Mouse (Mus musculus) lung, embryonic 15.5 days (tissue): ENCODE results near the gene Nup50. TPM values are rescaled to one million over a fixed set of nuclear protein-coding genes. Genes with fewer than 3 reads are reported as not detected.

Experiments
- ATAC-seq: fragments of 200-750 bp; cut with Nextera tagmentation; 2 replicates; pipeline ENCODE4 v1.8.0; 2017; ENCODE audit warnings: moderate number of reproducible peaks, borderline replicate concordance; ENCODE audit not compliant: low FRiP score, low TSS enrichment; ENCODE audit errors: extremely low read depth
- H3K27ac ChIP-seq: fragments of 300-500 bp; sonication (generic); 2 replicates; pipeline ENCODE4 v1.5.1; 2015; ENCODE audit warnings: moderate library complexity, mild to moderate bottlenecking, inconsistent platforms
- H3K27me3 ChIP-seq: fragments of 300-500 bp; sonication (generic); 2 replicates; pipeline ENCODE4 v1.6.1; 2015; ENCODE audit warnings: inconsistent platforms
- H3K36me3 ChIP-seq: fragments of 300-500 bp; sonication (generic); 2 replicates; pipeline ENCODE4 v1.6.1; 2015; ENCODE audit warnings: inconsistent platforms
- H3K4me1 ChIP-seq: fragments of 300-500 bp; sonication (generic); 2 replicates; pipeline ENCODE4 v1.6.1; 2015; ENCODE audit warnings: inconsistent platforms
- H3K4me2 ChIP-seq: fragments of 300-500 bp; sonication (generic); 2 replicates; pipeline ENCODE4 v1.6.1; 2015; ENCODE audit warnings: inconsistent platforms, mild to moderate bottlenecking, moderate library complexity
- H3K4me3 ChIP-seq: fragments of 300-500 bp; sonication (generic); 2 replicates; pipeline ENCODE4 v1.5.1; 2015; ENCODE audit warnings: mild to moderate bottlenecking, inconsistent platforms
- H3K9ac ChIP-seq: fragments of 300-500 bp; sonication (generic); 2 replicates; pipeline ENCODE4 v1.6.1; 2015; ENCODE audit warnings: inconsistent platforms
- H3K9me3 ChIP-seq: fragments of 300-500 bp; sonication (generic); 2 replicates; pipeline ENCODE4 v1.6.1; 2016; ENCODE audit warnings: inconsistent platforms
- WGBS: fragments of 180-500 bp; shearing (Covaris S2); methylation state at CpG from one replicate; pipeline ENCODE4 v1.1.7; 2015; 5-methylcytosine and 5-hydroxymethylcytosine counted together
- polyA plus RNA-seq: library from polyadenylated mRNA; unstranded; fragments of >200 nt; fragmentation: Nextera tagmentation; extraction: Ambion mirVana; gene quantifications from 2 replicates; pipeline ENCODE4 v1.2.1, GENCODE M21; 2015

Gene Nup50
- polyA plus RNA-seq, 1 experiment from 2014 or later = 39.8 TPM

DNA sequence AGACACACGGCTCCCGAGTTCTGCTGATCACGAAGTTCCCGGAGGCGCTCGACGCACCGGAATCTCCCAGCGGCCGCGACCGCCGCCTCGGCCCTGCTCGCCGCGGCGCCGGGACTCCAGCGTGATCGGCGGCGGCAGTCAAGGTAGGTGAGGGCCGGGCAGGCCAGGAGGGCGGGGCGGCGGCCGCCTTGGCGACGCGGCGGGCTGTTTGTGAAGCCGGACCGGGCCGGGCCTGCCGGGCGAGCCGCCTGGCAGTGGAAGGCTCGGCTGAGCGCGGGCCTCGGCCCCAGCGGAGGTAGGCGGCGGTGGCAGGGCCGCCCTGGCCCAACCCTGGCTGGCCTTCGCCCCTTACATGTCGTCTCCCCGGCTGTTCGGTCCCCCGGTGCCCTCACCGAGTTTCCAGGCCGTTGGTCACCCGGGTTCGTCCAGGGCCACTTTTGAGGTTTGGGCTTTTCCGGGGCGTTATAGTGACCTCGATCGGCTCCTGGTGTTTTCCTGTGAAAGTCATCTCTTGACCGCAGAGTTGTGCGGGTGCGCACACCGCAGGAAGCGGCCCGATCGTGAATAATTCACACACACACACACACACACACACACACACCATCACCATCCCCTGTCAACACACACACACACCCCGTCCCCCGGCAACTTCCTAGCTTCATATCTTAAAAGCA is 434 bp downstream of the Nup50 start:
- Histone ChIP-seq H3K9ac (peak overlapping the region; percentile 96), H3K27me3 (no peaks in the 10 kb centered on the region), H3K27ac (peak overlapping the region; percentile 97), H3K36me3 (peaks cover 14% of the 10 kb centered on the region), H3K4me2 (peak overlapping the region; percentile 68), H3K4me3 (peak overlapping the region; percentile 89), H3K9me3 (no peaks in the 10 kb centered on the region), H3K4me1 (peaks cover 28% of the 10 kb centered on the region)
- WGBS = under 1% methylated on average over 67 of the region's 68 CpGs
- peak; percentile 83 for ATAC-seq

DNA sequence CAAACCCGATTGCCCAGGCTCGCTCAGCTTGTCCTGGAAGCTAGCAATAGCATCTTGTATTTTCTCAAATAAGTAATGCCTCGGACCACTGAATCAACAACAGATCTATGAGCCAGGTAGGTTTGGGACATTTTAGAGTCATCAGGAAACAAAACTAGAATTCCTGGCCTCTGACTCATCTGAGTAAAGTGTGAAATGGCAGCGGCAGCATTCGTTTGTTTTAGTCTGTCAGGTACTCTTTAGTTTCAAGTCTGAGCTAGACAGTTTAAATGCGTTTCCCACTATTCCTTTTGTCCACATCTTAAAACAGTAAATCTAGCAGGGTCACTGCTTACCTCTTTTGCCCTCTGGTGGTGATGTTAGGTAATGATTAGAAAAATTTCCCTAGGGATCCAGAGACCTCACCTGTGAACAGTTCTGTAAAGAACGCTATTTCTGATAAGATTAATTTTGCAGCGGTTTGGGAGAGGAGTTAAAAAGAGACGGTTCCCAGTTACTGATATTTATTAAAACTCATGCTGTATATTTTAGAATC is 1.6 kb downstream of the Nup50 start:
- WGBS = 4% methylated on average over 9 of the region's 9 CpGs
- Histone ChIP-seq H3K27me3 (no peaks in the 10 kb centered on the region), H3K36me3 (peaks cover 26% of the 10 kb centered on the region), H3K27ac (peak overlapping the region; percentile 46), H3K9me3 (no peaks in the 10 kb centered on the region), H3K4me3 (peak overlapping the region; percentile 89), H3K4me1 (peaks cover 28% of the 10 kb centered on the region), H3K4me2 (peak overlapping the region; percentile 68), H3K9ac (peak overlapping the region; percentile 96)
- no peak for ATAC-seq

DNA sequence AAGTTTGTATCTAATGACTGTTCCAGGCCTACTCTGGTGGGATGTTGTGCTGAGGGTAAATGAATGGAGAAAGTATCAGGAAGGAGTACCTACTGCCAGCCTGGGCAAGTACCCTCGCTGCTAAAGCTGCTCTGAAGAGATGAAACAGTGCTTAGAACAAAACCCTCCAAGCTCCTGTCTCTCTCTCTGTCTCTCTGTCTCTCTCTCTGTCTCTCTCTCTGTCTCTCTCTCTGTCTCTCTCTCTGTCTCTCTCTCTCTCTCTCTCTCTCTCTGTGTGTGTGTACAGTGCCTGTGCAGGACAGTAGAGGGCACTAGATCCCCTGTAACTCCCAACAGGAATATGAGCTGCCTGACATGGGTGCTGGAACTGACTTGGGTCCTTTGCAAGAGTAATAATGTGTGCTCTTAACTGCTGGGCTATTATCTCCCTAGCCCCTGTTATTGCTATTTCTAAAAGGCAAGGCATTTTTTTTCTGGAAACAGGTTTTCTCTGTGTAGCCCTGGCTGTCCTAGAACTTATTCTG is 2.3 kb downstream of the Nup50 start:
- peaks cover 28% of the 10 kb centered on the region for H3K4me1 ChIP-seq
- no peaks in the 10 kb centered on the region for H3K9me3 ChIP-seq
- peaks cover 34% of the 10 kb centered on the region for H3K36me3 ChIP-seq
- no peak overlapping the region for H3K4me3 ChIP-seq
- no peaks in the 10 kb centered on the region for H3K27me3 ChIP-seq
- H3K27ac ChIP-seq = no peak overlapping the region
- no peak for ATAC-seq
- peak overlapping the region; percentile 68 for H3K4me2 ChIP-seq
- H3K9ac ChIP-seq = no peak overlapping the region
- WGBS = 68% methylated on average over 1 of the region's 1 CpGs

- Histone ChIP-seq H3K4me3 (no peak overlapping the region), H3K27ac (no peak overlapping the region), H3K36me3 (peaks cover 97% of the 10 kb centered on the region), H3K9ac (no peak overlapping the region), H3K27me3 (no peaks in the 10 kb centered on the region), H3K9me3 (no peaks in the 10 kb centered on the region), H3K4me2 (no peak overlapping the region), H3K4me1 (no peaks in the 10 kb centered on the region)
- WGBS = 49% methylated on average over 5 of the region's 5 CpGs
- no peak for ATAC-seq
Measured at GRCm38 (mm10) chr15:84932351-84932750, 9.1 kb downstream of the Nup50 start.

DNA sequence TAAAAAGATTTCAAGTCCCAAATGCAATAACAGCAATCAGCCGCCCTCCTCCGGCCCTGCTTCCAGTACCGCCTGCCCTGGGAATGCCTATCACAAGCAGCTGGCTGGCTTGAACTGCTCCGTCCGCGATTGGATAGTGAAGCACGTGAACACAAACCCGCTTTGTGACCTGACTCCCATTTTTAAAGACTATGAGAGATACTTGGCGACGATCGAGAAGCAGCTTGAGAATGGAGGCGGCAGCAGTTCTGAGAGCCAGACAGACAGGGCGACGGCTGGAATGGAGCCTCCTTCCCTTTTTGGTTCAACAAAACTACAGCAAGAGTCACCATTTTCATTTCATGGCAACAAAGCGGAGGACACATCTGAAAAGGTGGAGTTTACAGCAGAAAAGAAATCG is 11.7 kb downstream of the Nup50 start:
- no peaks in the 10 kb centered on the region for H3K4me1 ChIP-seq
- H3K36me3 ChIP-seq = peaks cover 97% of the 10 kb centered on the region
- H3K27me3 ChIP-seq = no peaks in the 10 kb centered on the region
- H3K4me2 ChIP-seq = no peak overlapping the region
- no peak overlapping the region for H3K27ac ChIP-seq
- no peak overlapping the region for H3K9ac ChIP-seq
- H3K9me3 ChIP-seq = no peaks in the 10 kb centered on the region
- H3K4me3 ChIP-seq = no peak overlapping the region
- no peak for ATAC-seq
- 76% methylated on average over 16 of the region's 16 CpGs for WGBS

DNA sequence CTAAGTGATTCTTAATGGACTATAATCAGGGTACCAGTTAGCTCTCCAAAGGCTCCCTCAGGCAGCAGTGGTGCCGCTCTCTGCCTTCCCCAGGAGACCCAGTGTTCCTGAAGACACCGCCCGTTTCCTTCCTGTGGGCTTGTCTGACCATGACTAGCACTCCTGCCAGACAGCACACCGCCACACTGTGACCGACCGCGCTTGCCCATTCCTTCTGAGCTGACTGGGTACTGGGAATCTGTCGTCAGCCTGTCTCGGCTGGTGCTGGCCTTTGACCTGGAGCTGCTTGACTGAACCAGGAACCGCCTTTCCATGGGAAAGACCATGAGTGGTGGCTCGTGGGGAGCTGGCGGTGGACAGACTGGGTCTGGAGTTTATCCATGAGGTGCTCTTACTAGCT is 16.9 kb downstream of the Nup50 start:
- no peaks in the 10 kb centered on the region for H3K9me3 ChIP-seq
- no peak overlapping the region for H3K4me3 ChIP-seq
- WGBS = 52% methylated on average over 12 of the region's 12 CpGs
- no peak for ATAC-seq
- no peak overlapping the region for H3K9ac ChIP-seq
- no peak overlapping the region for H3K4me2 ChIP-seq
- peaks cover 71% of the 10 kb centered on the region for H3K36me3 ChIP-seq
- no peaks in the 10 kb centered on the region for H3K27me3 ChIP-seq
- H3K27ac ChIP-seq = no peak overlapping the region
- no peaks in the 10 kb centered on the region for H3K4me1 ChIP-seq

GRCm38 (mm10) chr15:84942647-84943285 is 19.6 kb downstream of the Nup50 start:
- H3K4me2 ChIP-seq = no peak overlapping the region
- H3K4me1 ChIP-seq = no peaks in the 10 kb centered on the region
- no peaks in the 10 kb centered on the region for H3K9me3 ChIP-seq
- 62% methylated on average over 11 of the region's 11 CpGs for WGBS
- ATAC-seq = no peak; the same call in 1 of the 2 replicates
- H3K4me3 ChIP-seq = no peak overlapping the region
- no peak overlapping the region for H3K27ac ChIP-seq
- no peaks in the 10 kb centered on the region for H3K27me3 ChIP-seq
- no peak overlapping the region for H3K9ac ChIP-seq
- H3K36me3 ChIP-seq = peaks cover 44% of the 10 kb centered on the region

- no peak overlapping the region for H3K27ac ChIP-seq
- H3K9me3 ChIP-seq = no peaks in the 10 kb centered on the region
- no peak overlapping the region for H3K4me3 ChIP-seq
- WGBS = 73% methylated on average over 5 of the region's 5 CpGs
- H3K4me1 ChIP-seq = no peaks in the 10 kb centered on the region
- H3K9ac ChIP-seq = no peak overlapping the region
- H3K36me3 ChIP-seq = peaks cover 38% of the 10 kb centered on the region
- no peaks in the 10 kb centered on the region for H3K27me3 ChIP-seq
- ATAC-seq = no peak
- H3K4me2 ChIP-seq = no peak overlapping the region
Measured at GRCm38 (mm10) chr15:84944319-84944718, 21.1 kb downstream of the Nup50 start.

GRCm38 (mm10) chr15:84948990-84949389 is 25.8 kb downstream of the Nup50 start:
- Histone ChIP-seq H3K9me3 (no peaks in the 10 kb centered on the region), H3K4me1 (no peaks in the 10 kb centered on the region), H3K4me3 (no peak overlapping the region), H3K27me3 (no peaks in the 10 kb centered on the region), H3K36me3 (peaks cover 28% of the 10 kb centered on the region), H3K9ac (no peak overlapping the region), H3K4me2 (no peak overlapping the region), H3K27ac (no peak overlapping the region)
- WGBS = 82% methylated on average over 14 of the region's 14 CpGs
- ATAC-seq = no peak

- H3K27ac ChIP-seq = no peak overlapping the region
- peaks cover 30% of the 10 kb centered on the region for H3K36me3 ChIP-seq
- no peak for ATAC-seq
- no peak overlapping the region for H3K4me2 ChIP-seq
- no peak overlapping the region for H3K9ac ChIP-seq
- 88% methylated on average over 4 of the region's 4 CpGs for WGBS
- no peaks in the 10 kb centered on the region for H3K9me3 ChIP-seq
- no peaks in the 10 kb centered on the region for H3K4me1 ChIP-seq
- no peaks in the 10 kb centered on the region for H3K27me3 ChIP-seq
- no peak overlapping the region for H3K4me3 ChIP-seq
Measured at GRCm38 (mm10) chr15:84950053-84950452, 26.8 kb downstream of the Nup50 start.

DNA sequence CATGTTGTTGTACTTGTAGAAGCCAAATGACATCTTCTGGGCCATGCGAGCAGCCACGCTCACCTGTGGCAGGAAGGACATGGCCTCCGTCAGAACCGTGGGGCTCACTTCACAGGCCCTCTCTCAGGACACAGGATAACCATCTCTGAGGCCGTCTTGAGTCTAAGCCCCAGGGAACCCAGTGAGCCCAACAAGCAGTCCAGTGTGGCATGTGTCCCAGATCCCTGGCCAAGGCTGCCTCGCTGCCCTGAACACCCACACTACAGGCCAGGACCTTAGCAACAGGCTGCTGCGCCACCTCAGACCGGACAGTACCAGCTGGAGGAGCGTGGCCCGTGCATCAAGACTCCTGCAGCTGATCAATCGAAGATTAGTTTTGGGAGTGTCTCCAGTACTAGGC is 30.0 kb downstream of the Nup50 start:
- Histone ChIP-seq H3K4me1 (no peaks in the 10 kb centered on the region), H3K9ac (no peak overlapping the region), H3K4me3 (no peak overlapping the region), H3K27me3 (no peaks in the 10 kb centered on the region), H3K9me3 (no peaks in the 10 kb centered on the region), H3K36me3 (peaks cover 37% of the 10 kb centered on the region; the same call in 1 of the 2 replicates), H3K27ac (no peak overlapping the region), H3K4me2 (no peak overlapping the region)
- WGBS = 89% methylated on average over 11 of the region's 11 CpGs
- no peak for ATAC-seq

GRCm38 (mm10) chr15:84957851-84958250 is 34.6 kb downstream of the Nup50 start:
- Histone ChIP-seq H3K4me3 (no peak overlapping the region), H3K9ac (no peak overlapping the region), H3K27me3 (no peaks in the 10 kb centered on the region), H3K4me2 (no peak overlapping the region), H3K9me3 (no peaks in the 10 kb centered on the region), H3K36me3 (peaks cover 13% of the 10 kb centered on the region; the same call in 1 of the 2 replicates), H3K27ac (no peak overlapping the region), H3K4me1 (no peaks in the 10 kb centered on the region)
- WGBS = 36% methylated on average over 3 of the region's 3 CpGs
- no peak for ATAC-seq
